Mouse (Mus musculus) lung, postnatal 36 days (tissue): Measurements from ENCODE around the gene Adamts18.

Experiments
- DNase-seq: peaks from one replicate; pipeline ENCODE4 v3.0.0; 2022; ENCODE audit warnings: mixed read lengths

Adamts18 gene

DNA sequence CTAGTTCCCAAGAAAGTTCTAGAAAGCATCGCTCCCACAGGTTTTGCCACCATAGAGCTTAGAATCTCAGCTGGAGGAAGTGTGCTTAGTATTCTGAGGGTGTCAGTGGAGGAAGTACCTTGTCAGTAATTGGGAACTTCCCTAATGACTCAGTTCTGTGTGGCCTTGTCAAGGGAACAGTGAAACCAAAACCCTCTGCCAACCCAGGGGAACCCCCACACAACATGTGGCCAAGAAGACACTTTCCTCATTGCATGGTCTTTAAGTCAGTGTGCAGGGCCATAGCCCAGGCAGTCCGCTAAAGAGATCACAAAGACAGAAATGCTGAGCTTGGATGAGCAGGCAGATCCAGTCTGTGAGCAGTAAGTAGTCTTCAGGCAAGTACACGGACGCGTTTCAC is 192.4 kb downstream of the Adamts18 start:
- peak; percentile 25 for DNase-seq

DNA sequence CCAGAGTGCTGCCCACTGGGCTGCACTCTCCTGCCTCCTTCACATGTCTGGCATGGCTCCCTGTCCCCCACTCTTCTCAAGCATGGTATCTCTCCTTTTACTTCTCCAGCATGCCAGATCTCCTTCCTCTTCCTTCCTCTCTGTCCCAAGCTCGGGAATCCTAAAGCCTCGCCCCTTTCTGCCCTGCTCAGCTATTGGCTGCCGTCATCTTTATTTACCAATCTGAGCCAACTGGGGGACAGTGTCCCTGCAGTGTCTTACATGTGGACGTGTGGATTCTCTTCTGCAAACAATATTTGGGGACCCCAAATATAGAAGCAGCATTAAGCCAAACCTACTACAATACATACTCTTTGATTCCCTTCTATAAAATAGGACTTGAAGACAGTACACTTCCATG is 195.4 kb downstream of the Adamts18 start:
- no peak for DNase-seq

DNA sequence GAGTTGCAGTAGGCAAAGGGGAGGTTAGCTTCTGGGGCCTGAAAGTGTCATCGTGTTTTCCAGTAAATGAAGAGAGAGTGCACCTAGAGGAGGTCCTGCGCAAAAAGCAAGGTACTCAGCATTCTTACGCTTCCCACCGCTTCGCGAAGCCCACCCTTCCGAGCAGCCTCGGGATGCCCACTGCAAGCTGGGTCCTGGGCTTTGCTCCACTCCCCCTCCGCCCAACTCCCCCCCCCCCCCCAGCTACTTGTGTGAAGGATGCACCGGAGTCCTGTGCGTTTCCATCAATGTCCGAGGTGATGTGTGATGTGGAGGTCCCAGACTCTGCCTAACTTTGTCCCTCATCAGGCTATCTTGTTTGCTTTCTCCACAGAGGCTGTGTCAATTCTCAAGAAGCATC is 196.1 kb downstream of the Adamts18 start:
- no peak for DNase-seq
